Mouse (Mus musculus): ENCODE measurements around the gene Cacng7.

DNA sequence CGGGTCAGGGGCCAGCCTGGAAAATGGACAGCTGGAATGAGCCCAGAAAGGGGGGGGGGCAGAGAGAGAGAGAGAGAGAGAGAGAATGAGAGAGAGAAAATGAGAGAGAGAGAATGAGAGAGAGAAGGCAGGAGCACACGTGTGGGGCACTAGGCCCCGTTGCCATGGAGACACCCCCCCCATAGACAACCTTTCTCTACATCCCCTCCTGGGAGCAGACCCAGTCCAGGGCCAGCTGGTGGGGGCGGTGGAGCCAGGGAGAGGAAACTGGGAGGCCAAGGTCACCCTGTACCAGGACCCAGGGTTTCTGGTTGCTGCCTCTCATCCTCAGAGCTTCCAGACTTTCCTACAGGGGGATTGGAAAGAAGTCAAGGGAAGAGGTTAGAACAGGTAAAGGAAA, 59.1 kb downstream of the Cacng7 start:
- TF ChIP-seq EP300 (IDR thresholded peaks at IDR 0.05): no peak
- TF ChIP-seq CTCF (IDR thresholded peaks at IDR 0.05): no peak
